Mouse (Mus musculus) stomach, embryonic 15.5 days (tissue): ENCODE measurements around the gene Gcnt1. TPM values are rescaled to one million over a fixed set of nuclear protein-coding genes. Genes with fewer than 3 reads are reported as not detected.

ENCODE experiments used
- ATAC-seq: fragments of 200-750 bp; cut with Nextera tagmentation; 2 replicates; pipeline ENCODE4 v1.8.0; 2017; ENCODE audit warnings: low read depth, moderate number of reproducible peaks, moderate TSS enrichment; ENCODE audit not compliant: insufficient read depth, low FRiP score
- H3K27ac ChIP-seq: fragments of 300-500 bp; sonication (generic); 2 replicates; pipeline ENCODE4 v1.5.1; 2015; ENCODE audit warnings: mild to moderate bottlenecking, inconsistent platforms
- H3K27me3 ChIP-seq: fragments of 300-500 bp; sonication (generic); replicated peaks from 2 replicates; pipeline ENCODE4 v1.6.1; 2015; ENCODE audit warnings: inconsistent platforms
- H3K36me3 ChIP-seq: fragments of 300-500 bp; sonication (generic); 2 replicates; pipeline ENCODE4 v1.6.1; 2015; ENCODE audit warnings: inconsistent platforms
- H3K4me1 ChIP-seq: fragments of 300-500 bp; sonication (generic); 2 replicates; pipeline ENCODE4 v1.6.1; 2015; ENCODE audit warnings: inconsistent platforms
- H3K4me2 ChIP-seq: fragments of 300-500 bp; sonication (generic); 2 replicates; pipeline ENCODE4 v1.6.1; 2015; ENCODE audit warnings: mild to moderate bottlenecking, inconsistent platforms
- H3K4me3 ChIP-seq: fragments of 300-500 bp; sonication (generic); replicated peaks from 2 replicates; pipeline ENCODE4 v1.5.1; 2015; ENCODE audit warnings: inconsistent platforms
- H3K9ac ChIP-seq: fragments of 300-500 bp; sonication (generic); 2 replicates; pipeline ENCODE4 v1.6.1; 2015; ENCODE audit warnings: inconsistent platforms
- H3K9me3 ChIP-seq: fragments of 300-500 bp; sonication (generic); 2 replicates; pipeline ENCODE4 v1.6.1; 2016; ENCODE audit warnings: inconsistent platforms
- WGBS: fragments of 180-500 bp; shearing (Covaris S2); methylation state at CpG from one replicate; pipeline ENCODE4 v1.1.7; 2015; 5-methylcytosine and 5-hydroxymethylcytosine counted together
- polyA plus RNA-seq: library from polyadenylated mRNA; unstranded; fragments of >200 nt; fragmentation: Nextera tagmentation; extraction: Ambion mirVana; gene quantifications from 2 replicates; pipeline ENCODE4 v1.2.1, GENCODE M21; 2015

The Gcnt1 gene
- polyA plus RNA-seq, 1 experiment from 2014 or later = 7.4 TPM

DNA sequence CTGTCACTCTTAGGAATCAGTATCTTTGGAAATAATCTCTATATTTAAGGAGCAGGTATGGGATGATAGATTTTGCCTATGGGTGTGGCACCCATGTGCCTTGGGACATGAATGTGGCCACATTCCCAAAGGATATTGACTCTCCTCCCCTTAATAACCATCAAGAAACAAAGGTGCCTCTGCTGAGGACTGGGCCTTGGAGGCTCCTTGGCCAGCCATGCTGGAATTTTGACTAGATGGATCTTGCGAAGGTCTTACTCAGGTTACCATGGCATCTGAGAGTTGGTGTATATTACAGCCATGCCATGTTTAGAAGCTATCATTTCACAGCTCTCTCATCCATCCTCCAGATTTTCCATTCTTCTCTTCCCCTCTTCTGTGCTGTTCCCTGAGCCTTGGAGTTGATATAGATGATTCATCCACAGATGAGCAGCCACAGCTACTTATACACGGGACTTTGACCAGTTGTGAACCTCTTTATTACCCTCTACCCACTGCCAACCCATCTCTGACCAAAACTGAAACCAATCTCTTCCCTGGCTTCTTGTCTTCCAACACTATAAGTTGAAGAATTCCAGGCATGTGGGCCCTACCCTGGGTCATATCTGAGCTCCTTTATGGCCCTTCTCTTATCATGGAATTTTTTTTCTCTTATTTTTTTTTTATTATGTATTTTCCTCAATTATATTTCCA lies 56.2 kb downstream of the Gcnt1 start:
- WGBS = 90% methylated on average over 2 of the region's 2 CpGs
- H3K9me3 ChIP-seq = no peaks in the 10 kb centered on the region
- no peaks in the 10 kb centered on the region for H3K27me3 ChIP-seq
- no peak for ATAC-seq
- no peak overlapping the region for H3K4me3 ChIP-seq
- no peak overlapping the region for H3K27ac ChIP-seq
- no peak overlapping the region for H3K9ac ChIP-seq
- no peak overlapping the region for H3K4me2 ChIP-seq
- H3K36me3 ChIP-seq = no peaks in the 10 kb centered on the region
- no peaks in the 10 kb centered on the region for H3K4me1 ChIP-seq

DNA sequence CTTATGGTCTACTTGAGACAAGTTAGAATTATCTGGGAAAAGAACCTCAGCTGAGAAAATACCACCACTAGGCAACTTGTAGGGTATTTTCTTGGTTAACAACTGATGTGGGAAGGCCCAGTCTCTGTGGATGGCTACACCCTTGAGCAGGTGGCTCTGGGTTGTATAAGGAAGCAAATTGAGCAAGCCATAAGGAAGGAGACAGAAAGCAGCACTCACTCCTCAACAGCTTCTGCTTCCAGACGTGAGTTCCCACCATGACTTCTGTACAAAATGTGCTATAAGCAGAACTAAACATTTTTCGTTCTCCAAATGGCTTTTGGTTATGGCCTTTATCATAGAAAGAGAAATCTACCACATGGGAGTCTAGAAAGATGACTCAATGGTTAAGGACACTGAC lies 58.2 kb downstream of the Gcnt1 start:
- Histone ChIP-seq H3K27ac (no peak overlapping the region), H3K4me3 (no peak overlapping the region), H3K4me1 (no peaks in the 10 kb centered on the region), H3K9me3 (no peaks in the 10 kb centered on the region), H3K36me3 (no peaks in the 10 kb centered on the region), H3K4me2 (no peak overlapping the region), H3K9ac (no peak overlapping the region), H3K27me3 (no peaks in the 10 kb centered on the region)
- WGBS = 71% methylated on average over 2 of the region's 2 CpGs
- no peak for ATAC-seq

DNA sequence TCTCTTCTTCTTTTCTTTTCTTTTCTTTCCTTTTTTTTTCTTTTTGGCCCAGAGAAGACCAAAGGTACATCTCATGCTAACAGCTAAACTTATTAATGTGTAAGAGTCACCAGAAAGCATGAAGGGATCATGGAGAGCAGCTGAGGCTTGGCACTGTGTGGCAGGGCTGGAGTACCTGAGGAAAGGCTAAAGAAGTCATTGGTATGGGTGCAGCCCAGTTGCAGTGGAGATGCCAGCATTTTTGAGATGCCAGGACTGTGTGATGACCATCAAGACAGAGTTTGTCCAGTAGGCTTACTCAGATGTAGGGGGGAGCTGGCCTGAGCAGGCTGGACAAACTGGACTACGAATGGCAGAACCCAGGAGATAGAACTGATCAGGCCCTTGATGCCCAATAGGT lies 58.9 kb downstream of the Gcnt1 start:
- 79% methylated on average over 1 of the region's 1 CpGs for WGBS
- no peak overlapping the region for H3K27ac ChIP-seq

DNA sequence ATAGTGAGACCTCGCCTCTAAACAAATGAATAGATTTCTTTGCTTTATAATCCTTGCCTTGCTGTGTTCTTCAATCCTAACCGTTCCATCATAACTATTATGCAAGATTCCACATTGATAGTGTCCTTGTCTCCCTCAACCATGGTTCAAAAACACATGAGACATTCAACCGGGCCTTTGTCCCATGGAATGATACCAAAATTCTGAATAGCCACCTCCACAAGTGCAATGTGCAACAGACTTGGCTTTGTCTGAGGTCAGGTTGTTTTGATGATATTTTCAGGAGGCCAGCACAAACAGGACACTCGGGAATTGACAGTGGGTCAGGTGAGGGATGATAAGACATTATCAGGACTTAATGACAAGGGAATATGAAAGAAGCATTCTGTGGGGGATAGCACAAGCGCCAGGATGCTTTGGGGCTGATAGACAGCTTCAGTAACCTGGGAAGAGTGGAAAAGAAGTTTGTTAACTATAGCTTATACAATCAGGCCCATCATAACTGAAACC lies 59.9 kb downstream of the Gcnt1 start:
- Histone ChIP-seq H3K36me3 (no peaks in the 10 kb centered on the region), H3K27ac (no peak overlapping the region), H3K4me1 (no peaks in the 10 kb centered on the region), H3K9me3 (no peaks in the 10 kb centered on the region), H3K27me3 (no peaks in the 10 kb centered on the region), H3K4me2 (no peak overlapping the region), H3K4me3 (no peak overlapping the region), H3K9ac (no peak overlapping the region)
- 79% methylated on average over 5 of the region's 5 CpGs for WGBS
- ATAC-seq = no peak

More for the DNA sequence above, 58.9 kb downstream of the Gcnt1 start:
- no peak for ATAC-seq
- H3K4me3 ChIP-seq = no peak overlapping the region
- no peaks in the 10 kb centered on the region for H3K9me3 ChIP-seq
- H3K27me3 ChIP-seq = no peaks in the 10 kb centered on the region
- no peak overlapping the region for H3K4me2 ChIP-seq
- no peak overlapping the region for H3K9ac ChIP-seq
- H3K4me1 ChIP-seq = no peaks in the 10 kb centered on the region
- no peaks in the 10 kb centered on the region for H3K36me3 ChIP-seq

DNA sequence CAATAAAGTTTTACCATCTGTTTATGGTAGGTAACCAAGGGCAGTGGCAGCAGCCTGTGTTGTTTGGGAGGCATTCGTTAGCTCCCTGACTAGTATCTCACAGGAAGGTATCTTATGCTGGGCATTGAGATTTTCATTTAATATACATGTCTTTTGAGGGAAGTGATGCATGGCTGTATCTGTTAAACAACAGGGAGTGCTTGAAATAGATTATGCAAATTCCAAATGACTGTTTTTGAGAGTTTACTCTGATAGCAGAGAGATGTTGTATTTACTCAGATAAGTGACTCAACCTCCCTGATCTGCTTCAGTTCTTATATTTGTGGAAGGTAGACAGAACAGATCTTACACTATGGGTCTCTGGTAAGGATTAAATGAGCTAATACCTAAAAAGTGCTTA lies 61.1 kb downstream of the Gcnt1 start:
- Histone ChIP-seq H3K9me3 (no peaks in the 10 kb centered on the region), H3K36me3 (no peaks in the 10 kb centered on the region), H3K4me3 (no peak overlapping the region), H3K4me2 (no peak overlapping the region), H3K4me1 (no peaks in the 10 kb centered on the region), H3K9ac (no peak overlapping the region), H3K27ac (no peak overlapping the region), H3K27me3 (no peaks in the 10 kb centered on the region)
- WGBS = 74% methylated on average over 1 of the region's 1 CpGs
- no peak for ATAC-seq

DNA sequence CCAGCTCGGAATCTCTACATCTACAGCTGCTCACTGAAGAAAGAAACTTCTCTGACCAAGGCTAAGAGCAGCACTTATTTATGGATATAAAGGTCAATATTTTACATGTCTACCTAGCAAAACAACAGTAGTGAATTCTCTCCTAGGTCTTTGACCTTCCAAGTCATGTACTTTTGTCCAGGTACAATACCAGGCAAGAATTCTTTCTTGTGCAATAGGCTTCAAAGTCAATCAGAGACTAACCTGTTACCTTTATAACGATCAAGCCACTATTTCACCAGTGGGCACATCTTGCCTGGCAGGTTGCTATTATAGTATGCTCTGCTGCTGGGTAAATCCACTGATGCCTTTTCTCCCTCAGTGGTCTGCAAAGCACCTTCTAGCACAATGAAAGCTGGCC lies 61.6 kb downstream of the Gcnt1 start:
- Histone ChIP-seq H3K27ac (no peak overlapping the region), H3K27me3 (no peaks in the 10 kb centered on the region), H3K9me3 (no peaks in the 10 kb centered on the region), H3K4me3 (no peak overlapping the region), H3K36me3 (no peaks in the 10 kb centered on the region), H3K9ac (no peak overlapping the region), H3K4me2 (no peak overlapping the region), H3K4me1 (no peaks in the 10 kb centered on the region)
- 87% methylated on average over 2 of the region's 2 CpGs for WGBS
- ATAC-seq = no peak

DNA sequence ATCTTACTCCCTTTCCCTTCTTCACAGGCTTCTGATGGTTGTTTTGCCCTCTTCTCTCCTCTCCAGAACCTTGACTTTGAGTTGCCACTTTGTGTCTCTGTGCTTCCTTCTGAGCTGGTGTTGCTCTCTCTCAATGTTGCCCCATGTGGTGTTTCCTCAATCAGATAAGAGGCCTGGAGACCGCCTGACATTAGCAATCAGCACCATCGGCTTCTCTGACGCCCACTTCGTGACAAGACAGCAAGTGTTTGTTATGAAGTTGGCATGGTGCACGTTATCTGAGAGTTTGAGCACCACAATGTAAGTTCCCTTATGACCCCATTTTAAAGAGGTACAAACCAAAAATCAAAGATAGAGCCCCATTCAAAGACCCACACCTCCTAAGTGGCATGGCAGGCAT lies 76.6 kb downstream of the Gcnt1 start:
- ATAC-seq = no peak
- Histone ChIP-seq H3K4me2 (no peak overlapping the region), H3K4me3 (no peak overlapping the region), H3K9ac (no peak overlapping the region), H3K9me3 (no peaks in the 10 kb centered on the region), H3K27ac (no peak overlapping the region), H3K27me3 (no peaks in the 10 kb centered on the region), H3K36me3 (no peaks in the 10 kb centered on the region), H3K4me1 (no peaks in the 10 kb centered on the region)
- 82% methylated on average over 5 of the region's 5 CpGs for WGBS

DNA sequence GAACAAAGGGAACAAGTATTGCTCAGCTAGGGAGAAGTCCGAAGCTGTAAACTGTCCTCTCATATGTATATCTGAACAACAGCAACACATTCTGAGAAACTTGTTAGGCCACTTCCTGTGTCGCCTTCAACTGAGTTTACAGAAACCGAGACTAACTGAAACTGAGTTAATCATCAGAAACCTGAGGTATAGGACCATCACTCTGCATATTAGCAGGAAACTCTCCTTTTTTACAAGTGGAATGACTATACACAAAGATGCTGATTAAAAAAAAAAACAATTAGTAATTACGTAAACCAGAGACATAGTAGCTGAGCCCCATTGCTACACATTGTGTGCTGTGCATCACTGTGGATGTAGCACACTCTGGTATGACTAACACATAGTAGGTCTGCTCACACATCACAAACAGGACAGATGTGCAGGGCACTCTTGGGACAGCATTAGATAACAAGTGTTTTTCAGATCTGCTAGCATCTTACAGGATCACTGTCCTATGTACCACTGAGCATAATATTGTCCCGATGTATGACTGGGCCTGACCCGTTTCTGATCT lies 77.4 kb downstream of the Gcnt1 start:
- no peak for ATAC-seq
- Histone ChIP-seq H3K4me2 (no peak overlapping the region), H3K9me3 (no peaks in the 10 kb centered on the region), H3K27ac (no peak overlapping the region), H3K4me1 (no peaks in the 10 kb centered on the region), H3K36me3 (no peaks in the 10 kb centered on the region), H3K27me3 (no peaks in the 10 kb centered on the region), H3K4me3 (no peak overlapping the region), H3K9ac (no peak overlapping the region)
- WGBS = 75% methylated on average over 6 of the region's 6 CpGs

DNA sequence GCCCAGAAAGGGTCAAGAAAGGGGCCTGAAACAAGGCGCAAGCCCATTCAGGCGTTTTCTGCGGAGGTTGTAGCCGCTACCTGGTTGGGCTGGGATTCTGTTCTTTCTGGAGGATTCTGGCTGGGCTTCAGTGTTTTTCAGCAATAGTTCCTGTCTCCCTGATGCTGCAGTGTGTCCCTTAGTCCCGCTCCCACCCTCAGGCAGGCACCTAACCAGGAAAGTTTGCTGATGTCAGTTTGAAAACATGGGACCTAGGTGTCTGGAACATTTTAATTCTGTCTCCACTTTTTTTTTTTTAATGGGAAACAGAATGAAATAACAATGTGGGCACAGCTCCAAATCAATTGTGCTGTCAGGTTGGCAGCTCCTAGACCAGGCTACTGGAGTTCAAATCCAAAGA lies 78.5 kb downstream of the Gcnt1 start:
- Histone ChIP-seq H3K4me3 (no peak overlapping the region), H3K27me3 (no peaks in the 10 kb centered on the region), H3K27ac (no peak overlapping the region), H3K4me1 (no peaks in the 10 kb centered on the region), H3K36me3 (no peaks in the 10 kb centered on the region), H3K4me2 (no peak overlapping the region), H3K9ac (no peak overlapping the region), H3K9me3 (no peaks in the 10 kb centered on the region)
- no peak for ATAC-seq
- 78% methylated on average over 5 of the region's 5 CpGs for WGBS

DNA sequence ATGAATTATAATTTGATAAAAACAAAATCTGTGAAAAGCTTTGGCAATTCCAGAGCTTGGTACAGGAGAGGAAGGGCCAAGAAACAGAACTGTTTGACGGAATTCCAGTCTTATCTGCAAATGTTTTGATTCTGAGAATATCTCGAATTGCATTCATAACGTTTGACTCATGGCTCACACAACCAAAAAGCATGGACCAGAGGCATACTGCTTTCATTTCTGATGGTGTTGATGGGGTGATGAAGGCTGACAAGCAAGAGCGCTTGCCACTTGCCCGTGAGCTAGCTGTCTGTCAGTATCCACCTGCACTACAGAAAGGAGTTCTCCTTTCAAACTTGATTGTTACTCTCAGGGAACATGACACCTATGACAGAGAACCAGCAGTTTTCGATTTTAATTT lies 83.1 kb downstream of the Gcnt1 start:
- H3K4me2 ChIP-seq = no peak overlapping the region

DNA sequence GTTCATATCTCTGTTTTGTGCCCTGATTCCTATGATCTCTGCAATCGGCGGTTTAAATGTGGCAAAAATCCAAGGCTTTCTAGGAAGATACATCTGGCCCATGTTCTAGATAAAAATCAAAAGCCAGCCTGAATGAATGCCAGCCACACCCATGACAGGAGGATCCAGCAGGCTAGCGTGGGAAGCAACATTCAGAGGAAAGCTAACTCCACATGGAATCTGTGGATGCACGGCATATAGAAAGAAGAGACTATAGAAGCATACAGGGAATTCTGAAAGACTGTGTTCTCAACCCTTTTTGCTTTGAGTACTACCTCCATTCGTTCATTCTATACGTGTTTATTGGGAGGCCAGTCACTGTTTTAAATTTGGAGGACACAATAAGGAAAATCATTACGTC lies 86.6 kb downstream of the Gcnt1 start:
- no peak for ATAC-seq
- Histone ChIP-seq H3K9ac (no peak overlapping the region), H3K4me3 (no peak overlapping the region), H3K9me3 (no peaks in the 10 kb centered on the region), H3K27me3 (no peaks in the 10 kb centered on the region), H3K27ac (no peak overlapping the region), H3K36me3 (no peaks in the 10 kb centered on the region), H3K4me1 (no peaks in the 10 kb centered on the region), H3K4me2 (no peak overlapping the region)
- WGBS = 76% methylated on average over 7 of the region's 7 CpGs

More for the DNA sequence above, 83.1 kb downstream of the Gcnt1 start:
- H3K27me3 ChIP-seq = no peaks in the 10 kb centered on the region
- WGBS = 58% methylated on average over 6 of the region's 6 CpGs
- no peaks in the 10 kb centered on the region for H3K9me3 ChIP-seq
- no peak for ATAC-seq
- no peak overlapping the region for H3K9ac ChIP-seq
- H3K4me1 ChIP-seq = no peaks in the 10 kb centered on the region
- no peak overlapping the region for H3K27ac ChIP-seq
- H3K4me3 ChIP-seq = no peak overlapping the region
- no peaks in the 10 kb centered on the region for H3K36me3 ChIP-seq

DNA sequence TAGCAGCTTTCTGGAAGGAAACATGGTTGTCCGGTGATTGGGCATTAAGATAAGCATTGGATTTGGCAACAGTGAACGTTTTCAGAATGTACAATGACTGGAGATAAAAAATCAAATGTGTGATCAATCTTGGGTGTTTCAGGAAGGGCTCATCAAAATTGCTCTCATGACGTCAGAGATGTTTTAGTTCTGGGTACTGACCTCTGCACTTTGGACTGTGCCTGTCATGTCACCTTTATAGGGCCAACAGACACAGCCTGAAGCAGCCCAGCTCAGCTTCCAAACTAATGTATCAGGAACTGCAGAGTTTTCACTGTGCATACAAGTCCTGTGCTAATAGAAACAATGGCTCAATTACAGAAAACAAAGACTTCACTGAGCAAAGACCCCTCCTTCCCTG lies 89.3 kb downstream of the Gcnt1 start:
- H3K9ac ChIP-seq = no peak overlapping the region
- H3K27me3 ChIP-seq = no peaks in the 10 kb centered on the region
- no peak overlapping the region for H3K4me2 ChIP-seq
- H3K4me3 ChIP-seq = no peak overlapping the region
- H3K9me3 ChIP-seq = no peaks in the 10 kb centered on the region
- no peaks in the 10 kb centered on the region for H3K4me1 ChIP-seq
- no peaks in the 10 kb centered on the region for H3K36me3 ChIP-seq
- WGBS = 43% methylated on average over 3 of the region's 3 CpGs
- no peak overlapping the region for H3K27ac ChIP-seq
- ATAC-seq = no peak
